Mouse (Mus musculus) kidney, adult 2 months (tissue): ENCODE results near the gene Sbk3. TPM values are rescaled to one million over a fixed set of nuclear protein-coding genes. Genes with fewer than 3 reads are reported as not detected.

Experiments used
- DNase-seq: peaks from one replicate; pipeline ENCODE4 v3.0.0; 2021
- H3K27ac ChIP-seq: fragments of 200-500 bp; 2 replicates; pipeline ENCODE4 v1.5.1; 2012; ENCODE audit warnings: low read depth, low read length, control low read depth, inconsistent platforms; ENCODE audit not compliant: insufficient read depth
- H3K27me3 ChIP-seq: fragments of 200-500 bp; replicated peaks from 2 replicates; pipeline ENCODE4 v1.6.1; 2012; ENCODE audit warnings: mild to moderate bottlenecking, moderate library complexity, low read length, inconsistent platforms; ENCODE audit not compliant: control insufficient read depth, insufficient read depth
- H3K36me3 ChIP-seq: fragments of 200-500 bp; 2 replicates; pipeline ENCODE4 v1.6.1; 2012; ENCODE audit warnings: mild to moderate bottlenecking, moderate library complexity, low read length, inconsistent platforms; ENCODE audit not compliant: control insufficient read depth, insufficient read depth
- H3K4me1 ChIP-seq: fragments of 200-500 bp; 2 replicates; pipeline ENCODE4 v1.6.1; 2011; ENCODE audit warnings: low read length; ENCODE audit not compliant: control insufficient read depth, insufficient read depth
- H3K4me3 ChIP-seq: fragments of 200-500 bp; 2 replicates; pipeline ENCODE4 v1.5.1; 2011; ENCODE audit warnings: mild to moderate bottlenecking, low read depth, low read length, control low read depth; ENCODE audit not compliant: insufficient read depth
- CTCF ChIP-seq: fragments of 200-500 bp; conservative IDR thresholded peaks from 2 replicates; pipeline ENCODE4 v1.5.1; 2011; ENCODE audit warnings: low read depth, mild to moderate bottlenecking, control low read depth, low read length, moderate library complexity, mixed read lengths; ENCODE audit not compliant: insufficient read depth, insufficient read length
- POLR2A ChIP-seq: fragments of 200-500 bp; IDR thresholded peaks from one replicate; pipeline ENCODE4 v1.6.1; 2011; ENCODE audit warnings: low read depth, low read length, control low read depth
- WGBS: fragments of 180-500 bp; shearing (Covaris S2); methylation state at CpG from one replicate; pipeline ENCODE4 v1.1.7; 2018; 5-methylcytosine and 5-hydroxymethylcytosine counted together
- polyA plus RNA-seq: library from polyadenylated mRNA; depleted of rRNA; stranded (reverse); fragments of >200 nt; gene quantifications from 2 replicates; pipeline ENCODE4 v1.2.3, GENCODE M21; 2012

The Sbk3 gene
- polyA plus RNA-seq, 1 experiment, result 0.19 TPM

GRCm38 (mm10) chr7:4953815-4954445 lies 17.0 kb downstream of the Sbk3 start:
- H3K4me1 ChIP-seq, result no peaks in the 10 kb centered on the region
- 38% methylated on average over 10 of the region's 10 CpGs for WGBS
- H3K27me3 ChIP-seq, result no peaks in the 10 kb centered on the region
- no peaks in the 10 kb centered on the region for H3K36me3 ChIP-seq
- no peak overlapping the region for H3K27ac ChIP-seq
- no peak for DNase-seq
- no peak overlapping the region for H3K4me3 ChIP-seq
- TF ChIP-seq CTCF (no peak), POLR2A (no peak)

DNA sequence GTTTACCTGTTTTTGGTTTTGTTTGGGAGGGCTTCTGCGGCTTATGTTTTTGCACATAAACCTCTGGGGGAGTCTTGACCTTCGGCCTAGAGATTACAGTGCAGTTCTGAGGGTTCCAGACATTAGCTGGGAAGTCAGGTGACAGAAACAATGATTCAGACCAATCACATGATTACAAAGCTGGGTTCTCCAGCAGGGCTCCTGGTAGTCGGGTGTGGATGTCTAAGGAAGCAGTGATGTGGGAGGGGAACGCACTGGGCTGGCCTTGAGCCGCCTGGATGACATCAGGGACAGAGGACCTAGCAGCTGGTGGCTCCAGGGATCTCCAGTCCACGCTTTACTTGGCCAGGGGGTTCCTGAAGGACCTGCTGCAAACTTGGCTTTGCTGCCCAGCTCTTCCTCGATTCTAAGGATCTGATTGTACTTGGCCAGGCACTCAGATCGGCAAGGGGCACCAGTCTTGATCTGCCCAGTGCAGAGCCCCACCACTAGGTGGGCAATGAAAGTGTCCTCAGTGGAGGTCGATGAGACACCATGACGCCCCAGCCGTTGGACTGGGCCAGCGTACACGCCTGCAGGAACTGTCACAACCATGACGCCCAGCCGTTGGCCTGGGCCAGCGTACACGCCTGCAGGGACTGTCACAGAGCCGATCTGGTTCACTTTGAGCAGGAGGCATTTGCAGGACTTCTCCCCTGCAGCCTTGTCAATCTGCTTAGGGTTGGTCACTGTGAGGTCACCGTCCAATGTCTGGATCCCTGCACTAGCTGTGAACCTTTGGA lies 20.2 kb downstream of the Sbk3 start:
- Histone ChIP-seq H3K27me3 (no peaks in the 10 kb centered on the region), H3K36me3 (no peaks in the 10 kb centered on the region), H3K4me3 (no peak overlapping the region), H3K4me1 (no peaks in the 10 kb centered on the region), H3K27ac (no peak overlapping the region)
- WGBS, result 84% methylated on average over 19 of the region's 19 CpGs
- DNase-seq, result no peak
- TF ChIP-seq POLR2A (no peak), CTCF (no peak)

- TF ChIP-seq CTCF, result no peak
- no peak for TF ChIP-seq POLR2A
- H3K27ac ChIP-seq, result no peak overlapping the region
- 71% methylated on average over 6 of the region's 6 CpGs for WGBS
- DNase-seq, result no peak
- H3K27me3 ChIP-seq, result no peaks in the 10 kb centered on the region
- no peaks in the 10 kb centered on the region for H3K36me3 ChIP-seq
- H3K4me1 ChIP-seq, result no peaks in the 10 kb centered on the region
- no peak overlapping the region for H3K4me3 ChIP-seq
Observed at GRCm38 (mm10) chr7:4948386-4948785, 22.6 kb downstream of the Sbk3 start.

DNA sequence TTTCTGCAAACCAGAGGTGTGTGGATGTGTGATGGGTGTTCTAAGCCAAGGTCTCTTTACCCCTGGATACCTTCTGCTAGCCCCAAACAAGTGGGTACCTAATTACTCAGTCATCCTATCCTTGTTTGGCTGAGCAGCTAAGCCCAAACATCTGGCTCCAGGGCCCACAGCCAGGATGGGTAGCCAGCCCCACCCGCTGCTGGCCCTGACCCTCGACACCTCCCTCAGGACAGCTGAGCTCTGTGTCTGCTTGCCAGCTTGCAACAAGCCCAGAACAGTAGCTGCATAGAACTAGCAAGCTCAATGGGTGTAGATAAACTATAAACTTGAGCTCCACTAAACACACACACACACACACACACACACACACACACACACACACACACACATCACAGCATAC lies 23.1 kb downstream of the Sbk3 start:
- H3K27ac ChIP-seq, result no peak overlapping the region
- no peaks in the 10 kb centered on the region for H3K4me1 ChIP-seq
- no peak for TF ChIP-seq CTCF
- no peak for TF ChIP-seq POLR2A
- DNase-seq, result no peak
- no peak overlapping the region for H3K4me3 ChIP-seq
- no peaks in the 10 kb centered on the region for H3K27me3 ChIP-seq
- H3K36me3 ChIP-seq, result no peaks in the 10 kb centered on the region
- 38% methylated on average over 2 of the region's 2 CpGs for WGBS

GRCm38 (mm10) chr7:4943223-4943815 lies 27.6 kb downstream of the Sbk3 start:
- TF ChIP-seq POLR2A (no peak), CTCF (peak; percentile 98)
- Histone ChIP-seq H3K36me3 (no peaks in the 10 kb centered on the region), H3K27me3 (no peaks in the 10 kb centered on the region), H3K27ac (no peak overlapping the region), H3K4me3 (peak overlapping the region; percentile 40), H3K4me1 (no peaks in the 10 kb centered on the region)
- 12% methylated on average over 15 of the region's 15 CpGs for WGBS
- DNase-seq, result peak; percentile 96

GRCm38 (mm10) chr7:4942673-4943072 lies 28.3 kb downstream of the Sbk3 start:
- H3K36me3 ChIP-seq, result no peaks in the 10 kb centered on the region
- no peak overlapping the region for H3K27ac ChIP-seq
- H3K4me3 ChIP-seq, result no peak overlapping the region
- WGBS, result 49% methylated on average over 5 of the region's 5 CpGs
- TF ChIP-seq CTCF, result no peak
- no peak for TF ChIP-seq POLR2A
- H3K4me1 ChIP-seq, result no peaks in the 10 kb centered on the region
- H3K27me3 ChIP-seq, result no peaks in the 10 kb centered on the region
- no peak for DNase-seq

GRCm38 (mm10) chr7:4940068-4940479 lies 30.9 kb downstream of the Sbk3 start:
- Histone ChIP-seq H3K36me3 (no peaks in the 10 kb centered on the region), H3K27ac (no peak overlapping the region), H3K27me3 (no peaks in the 10 kb centered on the region), H3K4me1 (no peaks in the 10 kb centered on the region), H3K4me3 (no peak overlapping the region)
- peak; percentile 89 for DNase-seq
- WGBS, result 19% methylated on average over 9 of the region's 9 CpGs
- TF ChIP-seq CTCF, result peak; percentile 91
- TF ChIP-seq POLR2A, result no peak

- Histone ChIP-seq H3K27ac (no peak overlapping the region), H3K4me1 (no peaks in the 10 kb centered on the region), H3K36me3 (no peaks in the 10 kb centered on the region), H3K4me3 (no peak overlapping the region), H3K27me3 (no peaks in the 10 kb centered on the region)
- peak; percentile 76 for DNase-seq
- TF ChIP-seq POLR2A (no peak), CTCF (peak; percentile 92)
- whole genome bisulfite sequencing, result 36% methylated on average over 2 of the region's 2 CpGs
Observed at GRCm38 (mm10) chr7:4938456-4938855, 32.5 kb downstream of the Sbk3 start.
